Mouse (Mus musculus) intestine, postnatal 0 days (tissue): ENCODE measurements at regions not wholly inside any gene's neighbourhood (a gene's known extent, or its start where the extent isn't known, plus 50 kb on each side); places are given as distances from the start of the nearest gene placed in this dataset.

Source experiments
- ATAC-seq: fragments of 200-750 bp; cut with Nextera tagmentation; 2 replicates; pipeline ENCODE4 v1.8.0; 2017; ENCODE audit warnings: mild to moderate bottlenecking, moderate TSS enrichment, moderate library complexity
- H3K27ac ChIP-seq: fragments of 300-500 bp; sonication (generic); 2 replicates; pipeline ENCODE4 v1.5.1; 2014; ENCODE audit warnings: mild to moderate bottlenecking, low read depth, low read length, moderate library complexity
- H3K27me3 ChIP-seq: fragments of 300-500 bp; sonication (generic); replicated peaks from 2 replicates; pipeline ENCODE4 v1.6.1; 2014; ENCODE audit warnings: low read length, mixed read lengths; ENCODE audit not compliant: control insufficient read depth, insufficient read depth
- H3K36me3 ChIP-seq: fragments of 300-500 bp; sonication (generic); 2 replicates; pipeline ENCODE4 v1.6.1; 2014; ENCODE audit warnings: mild to moderate bottlenecking, moderate library complexity; ENCODE audit not compliant: control insufficient read depth, insufficient read depth
- H3K4me1 ChIP-seq: fragments of 300-500 bp; sonication (generic); replicated peaks from 2 replicates; pipeline ENCODE4 v1.6.1; 2014; ENCODE audit warnings: antibody characterized with exemption, low read length, mixed read lengths; ENCODE audit not compliant: control insufficient read depth, insufficient read depth
- H3K4me2 ChIP-seq: fragments of 300-500 bp; sonication (generic); replicated peaks from 2 replicates; pipeline ENCODE4 v1.6.1; 2014; ENCODE audit warnings: low read depth, mild to moderate bottlenecking, moderate library complexity
- H3K4me3 ChIP-seq: fragments of 300-500 bp; sonication (generic); 2 replicates; pipeline ENCODE4 v1.5.1; 2014; ENCODE audit warnings: low read depth, low read length
- H3K9ac ChIP-seq: fragments of 300-500 bp; sonication (generic); 2 replicates; pipeline ENCODE4 v1.6.1; 2014; ENCODE audit warnings: mild to moderate bottlenecking, low read depth, low read length
- H3K9me3 ChIP-seq: fragments of 300-500 bp; sonication (generic); 2 replicates; pipeline ENCODE4 v1.6.1; 2016; ENCODE audit warnings: mixed run types; ENCODE audit not compliant: control insufficient read depth
- CTCF ChIP-seq: sonication (generic); IDR thresholded peaks from 2 replicates; pipeline ENCODE4 v1.5.1; 2016; ENCODE audit warnings: low read depth, mild to moderate bottlenecking, control low read depth, antibody characterized with exemption, moderate library complexity
- WGBS: fragments of 180-500 bp; shearing (Covaris S2); extraction: QIAGEN DNeasy Blood & Tissue Kit; methylation state at CpG from one replicate; pipeline ENCODE4 v1.1.7; 2014; 5-methylcytosine and 5-hydroxymethylcytosine counted together

DNA sequence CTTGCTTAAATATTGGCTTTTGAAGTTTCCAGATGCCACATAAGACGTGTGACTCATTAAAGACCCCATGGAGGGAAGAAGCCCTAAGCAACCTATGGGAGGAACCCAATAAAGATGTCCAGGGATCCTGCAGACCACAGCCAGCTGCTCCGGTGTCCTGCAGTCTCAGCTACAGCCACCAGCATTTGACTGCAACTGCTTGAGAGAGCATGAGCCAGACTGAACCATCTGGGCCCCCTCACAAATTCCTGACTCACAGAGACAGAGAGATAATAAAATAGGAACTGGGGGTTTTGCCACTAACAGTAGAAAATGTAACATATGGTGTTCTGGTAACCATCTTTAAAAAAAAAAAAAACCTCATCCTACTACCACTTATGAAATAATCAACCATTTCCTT is 69.1 kb upstream of the Trhde start:
- no peak for TF ChIP-seq CTCF
- no peaks in the 10 kb centered on the region for H3K4me1 ChIP-seq
- H3K36me3 ChIP-seq: no peaks in the 10 kb centered on the region
- no peak overlapping the region for H3K27ac ChIP-seq
- H3K27me3 ChIP-seq: no peaks in the 10 kb centered on the region
- H3K4me3 ChIP-seq: no peak overlapping the region
- 67% methylated on average over 2 of the region's 2 CpGs for WGBS
- no peak overlapping the region for H3K9ac ChIP-seq
- H3K9me3 ChIP-seq: no peaks in the 10 kb centered on the region
- no peak for ATAC-seq
- no peak overlapping the region for H3K4me2 ChIP-seq

DNA sequence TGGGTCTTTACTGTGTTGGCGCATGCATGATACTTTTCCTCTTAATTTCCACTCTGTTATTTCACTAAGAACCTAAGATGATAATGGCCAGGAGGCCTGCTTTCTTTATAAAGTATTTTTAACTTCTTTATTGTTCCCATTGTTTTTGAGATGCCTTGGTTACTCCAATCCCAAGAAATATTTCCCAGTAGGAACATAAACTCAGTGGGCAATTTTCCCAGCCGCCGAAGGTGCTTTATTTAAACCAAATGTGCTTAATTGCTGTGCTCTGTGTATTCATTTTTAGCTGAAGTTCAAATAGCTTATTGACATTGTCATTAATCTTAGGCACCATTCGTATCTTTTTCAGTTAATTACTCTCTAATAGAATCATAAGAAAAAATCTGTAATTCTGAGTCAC is 55.1 kb upstream of the Trhde start:
- no peaks in the 10 kb centered on the region for H3K27me3 ChIP-seq
- no peak overlapping the region for H3K4me3 ChIP-seq
- WGBS: 68% methylated on average over 4 of the region's 4 CpGs
- H3K27ac ChIP-seq: no peak overlapping the region
- no peaks in the 10 kb centered on the region for H3K9me3 ChIP-seq
- TF ChIP-seq CTCF: no peak
- ATAC-seq: no peak
- H3K4me1 ChIP-seq: no peaks in the 10 kb centered on the region
- H3K4me2 ChIP-seq: no peak overlapping the region
- H3K9ac ChIP-seq: no peak overlapping the region
- H3K36me3 ChIP-seq: no peaks in the 10 kb centered on the region

- no peak for TF ChIP-seq CTCF
- H3K36me3 ChIP-seq: no peaks in the 10 kb centered on the region
- no peak for ATAC-seq
- H3K9ac ChIP-seq: no peak overlapping the region
- H3K4me3 ChIP-seq: no peak overlapping the region
- no peak overlapping the region for H3K27ac ChIP-seq
- no peak overlapping the region for H3K4me2 ChIP-seq
- H3K9me3 ChIP-seq: no peaks in the 10 kb centered on the region
- no peaks in the 10 kb centered on the region for H3K4me1 ChIP-seq
- no peaks in the 10 kb centered on the region for H3K27me3 ChIP-seq
These were observed 50.6 kb upstream of the Trhde start for GRCm38 (mm10) chr10:114852688-114853087.
